Mouse (Mus musculus) spleen, postnatal 10 days (tissue): ENCODE results near the gene Abca7.
A peak's percentile ranks its signal among the peaks of the same experiment; 100 is the strongest.
"Not testable (repeated sequence)": the region's sequence is repeated elsewhere in the genome, so short reads cannot be mapped to it uniquely, and the experiment has no call there.

Experiments
- DNase-seq, 2 experiments: peaks; one replicate each; pipeline ENCODE4 v3.0.0; 2021 to 2022; ENCODE audit warnings: low spot score in 2 of 2

Abca7 gene

DNA sequence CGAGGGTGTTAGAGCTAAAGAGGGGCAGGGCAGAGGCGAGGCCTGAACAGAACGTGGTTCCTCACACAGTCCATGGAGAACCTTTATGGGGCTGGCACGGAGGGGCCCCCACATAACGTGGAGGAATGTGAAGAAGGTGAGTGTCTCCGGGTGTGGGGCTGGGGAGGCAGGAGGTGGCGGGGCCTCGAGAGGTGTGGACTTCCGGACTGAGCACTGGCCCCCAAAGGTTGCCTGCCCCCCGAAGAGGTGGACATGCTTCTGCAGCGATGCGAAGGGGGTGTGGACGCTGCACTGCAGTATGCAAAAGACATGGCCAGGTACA is 25.0 kb downstream of the Abca7 start:
- no peak for DNase-seq

DNA sequence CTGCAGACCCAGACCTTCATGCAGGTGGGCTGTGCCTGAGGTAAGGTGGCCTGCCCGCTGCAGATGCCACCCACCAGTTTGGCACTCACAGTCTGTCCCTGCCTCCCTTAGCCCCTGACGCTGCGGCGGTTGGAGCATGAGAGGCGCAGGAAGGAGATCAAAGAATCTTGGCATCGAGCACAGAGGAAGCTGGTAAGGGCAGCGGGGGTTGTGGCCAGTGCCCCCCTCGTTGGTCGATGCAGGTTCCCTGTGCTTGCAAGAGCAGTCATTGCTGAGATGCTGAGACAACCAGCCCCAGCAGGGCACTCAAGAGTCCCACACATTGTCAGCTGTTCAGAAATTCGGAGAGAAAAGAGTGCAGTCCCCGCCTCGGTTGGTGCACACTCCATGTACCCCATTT is 25.9 kb downstream of the Abca7 start:
- no peak for DNase-seq

DNA sequence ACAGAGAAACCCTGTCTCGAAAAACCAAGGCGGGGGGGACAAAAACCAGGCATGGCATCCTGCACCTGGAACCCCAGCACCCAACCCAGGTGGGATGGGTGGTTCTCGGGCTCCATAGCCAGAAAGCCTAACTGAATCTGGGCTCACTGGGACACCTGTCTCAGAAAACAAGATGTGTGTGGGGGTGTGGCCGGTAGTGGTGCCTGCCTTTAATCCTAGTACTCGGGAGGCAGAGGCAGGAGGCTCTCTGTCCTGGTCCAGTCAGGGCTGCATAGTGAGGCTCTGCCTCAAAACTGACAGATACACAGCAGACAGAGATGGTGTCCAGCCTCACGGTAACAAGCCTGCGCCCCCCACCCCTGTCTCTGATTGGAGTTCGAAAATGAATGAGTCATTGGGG is 26.5 kb downstream of the Abca7 start:
- DNase-seq = no peak

DNA sequence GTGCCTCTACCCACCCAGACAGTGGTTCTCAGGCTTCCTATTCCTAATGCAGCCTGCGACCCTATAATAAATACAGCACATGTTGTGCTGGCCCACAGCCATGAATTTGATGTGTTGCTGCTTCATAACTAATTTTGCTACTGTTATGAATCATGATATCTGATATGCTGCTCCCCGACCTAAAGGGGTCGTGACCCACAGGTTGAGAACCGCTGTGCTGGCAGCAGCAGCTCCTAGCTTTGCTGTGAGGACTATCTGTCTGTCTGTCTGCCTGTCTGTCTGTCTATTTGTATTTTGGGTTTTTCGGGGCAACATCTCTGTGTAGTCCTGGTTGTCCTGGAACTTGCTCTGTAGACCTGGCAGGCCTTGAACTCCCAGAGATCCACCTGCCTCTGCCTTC is 27.5 kb downstream of the Abca7 start:
- no peak for DNase-seq

DNA sequence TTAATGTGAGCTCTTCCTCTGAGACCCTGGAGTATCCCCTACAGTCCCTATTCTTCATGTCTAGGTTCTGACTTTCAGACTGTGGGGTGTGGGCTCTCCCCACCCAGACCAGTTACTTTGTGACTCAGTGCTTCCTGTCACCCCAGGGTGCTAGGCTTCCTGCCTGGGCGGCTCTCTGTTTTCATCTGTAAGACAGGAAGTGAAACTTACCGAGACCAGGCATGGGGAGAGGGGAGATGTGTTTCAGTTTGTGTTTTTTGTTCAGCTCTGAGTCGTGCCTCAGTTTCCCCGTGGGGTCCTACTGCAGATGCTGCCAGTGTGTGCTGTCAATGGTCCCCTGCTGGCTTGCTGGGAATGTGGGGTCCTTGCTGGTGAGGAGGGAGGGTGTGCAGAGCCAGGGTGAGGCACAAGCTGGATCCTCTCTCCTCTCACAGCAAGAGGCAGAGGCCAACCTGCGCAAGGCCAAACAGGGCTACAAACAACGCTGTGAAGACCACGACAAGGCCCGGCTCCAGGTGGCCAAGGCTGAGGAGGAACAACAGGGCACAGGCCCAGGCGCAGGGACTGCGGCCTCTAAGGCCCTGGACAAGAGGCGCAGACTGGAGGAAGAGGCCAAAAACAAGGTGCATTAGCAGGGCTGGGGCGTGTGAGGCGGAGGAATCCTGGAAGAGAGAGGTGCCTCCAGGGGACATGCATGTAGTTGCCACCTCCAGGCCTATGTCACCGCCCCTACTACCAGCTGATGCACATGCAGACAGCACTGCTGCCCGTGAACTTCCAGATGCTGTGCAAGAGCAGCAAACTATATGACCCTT is 28.1 kb downstream of the Abca7 start:
- peak in 1 of 2 experiments; percentile 67 for DNase-seq

DNA sequence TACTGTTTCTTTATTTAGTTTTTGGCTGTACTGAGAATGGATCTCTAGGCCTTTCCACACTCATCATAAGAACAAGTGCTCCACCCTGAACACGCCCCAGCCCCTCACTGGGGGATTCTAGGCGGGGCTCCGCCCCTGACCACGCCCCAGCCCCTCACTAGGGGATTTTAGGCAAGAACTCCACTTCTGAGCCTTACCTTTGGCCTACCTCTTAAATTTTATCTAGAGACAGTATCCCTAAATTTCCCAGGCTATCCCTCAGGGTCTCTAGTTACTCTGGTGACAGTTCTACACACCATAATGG is 28.7 kb downstream of the Abca7 start:
- DNase-seq = no peak

DNA sequence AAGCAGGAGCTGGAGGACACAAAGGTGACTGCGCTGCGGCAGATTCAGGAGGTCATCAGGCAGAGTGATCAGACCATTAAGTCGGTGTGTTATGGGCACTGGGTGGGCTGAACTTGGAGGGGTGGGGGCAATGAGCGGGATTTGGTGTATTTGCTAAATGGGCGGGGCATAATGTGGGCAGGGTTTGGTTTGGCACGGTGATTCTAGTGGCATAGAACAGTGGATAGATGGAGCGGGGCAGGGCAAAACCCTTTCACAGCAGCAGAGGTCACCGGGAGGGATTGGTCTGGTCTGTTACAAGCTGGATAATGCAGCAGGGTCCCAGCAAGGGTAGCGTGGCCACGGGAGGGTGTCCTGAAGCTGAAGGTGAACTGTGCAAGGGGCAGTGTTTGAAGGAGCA is 29.2 kb downstream of the Abca7 start:
- no peak for DNase-seq

DNA sequence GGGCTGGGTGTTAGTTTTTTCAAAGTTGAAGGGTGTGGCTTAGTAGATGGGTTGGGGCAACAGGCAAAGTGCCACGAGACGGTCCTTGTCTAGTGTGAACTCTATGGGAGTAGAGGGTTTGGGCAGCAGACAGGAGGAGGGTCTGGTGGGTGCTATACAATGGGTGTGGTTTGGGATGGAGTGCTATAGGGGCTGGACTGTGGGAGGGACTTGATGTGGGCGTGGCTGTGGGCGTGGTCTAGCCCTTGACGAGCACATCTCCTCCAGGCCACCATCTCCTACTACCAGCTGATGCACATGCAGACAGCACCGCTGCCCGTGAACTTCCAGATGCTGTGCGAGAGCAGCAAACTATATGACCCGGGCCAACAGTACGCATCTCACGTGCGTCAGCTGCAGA is 29.6 kb downstream of the Abca7 start:
- DNase-seq = peak in 1 of 2 experiments; percentile 74

DNA sequence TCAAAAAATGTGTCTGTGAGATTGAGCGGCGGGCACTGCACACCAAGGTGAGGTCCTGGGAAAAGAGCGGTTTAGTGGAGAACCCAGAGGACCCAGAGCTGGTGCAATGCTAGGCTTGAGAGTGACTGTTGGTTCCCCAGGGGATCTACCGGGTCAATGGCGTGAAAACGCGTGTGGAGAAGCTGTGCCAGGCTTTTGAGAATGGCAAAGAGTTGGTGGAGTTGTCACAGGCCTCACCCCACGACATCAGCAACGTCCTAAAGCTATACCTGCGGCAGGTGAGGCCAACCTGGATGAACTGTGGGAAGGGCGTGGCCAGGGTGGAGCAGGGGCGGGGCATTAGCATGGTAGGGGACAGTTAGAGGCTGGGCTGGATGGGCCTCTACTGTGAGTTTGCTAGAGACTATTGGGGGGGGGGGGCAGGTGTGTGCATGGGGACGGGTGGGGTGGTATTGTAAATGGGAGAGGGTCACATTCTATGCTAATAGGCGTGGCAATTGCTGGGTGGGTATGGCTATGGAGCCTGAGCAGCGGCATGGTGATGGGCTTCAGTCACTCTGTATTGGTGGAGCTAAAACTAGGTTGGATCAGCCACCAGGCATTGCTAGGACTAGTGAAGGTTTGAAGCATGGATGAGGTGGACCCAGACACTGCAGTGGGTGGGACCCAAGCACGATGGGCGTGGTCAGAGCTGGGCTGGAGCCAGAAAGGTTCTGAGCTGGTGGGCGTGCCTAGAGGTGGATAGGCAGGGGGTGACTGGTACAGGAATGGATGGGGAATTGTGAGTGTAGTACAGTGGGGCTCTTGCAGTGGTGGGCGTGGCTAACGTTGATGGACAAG is 31.6 kb downstream of the Abca7 start:
- peak in 1 of 2 experiments; percentile 56 for DNase-seq

DNA sequence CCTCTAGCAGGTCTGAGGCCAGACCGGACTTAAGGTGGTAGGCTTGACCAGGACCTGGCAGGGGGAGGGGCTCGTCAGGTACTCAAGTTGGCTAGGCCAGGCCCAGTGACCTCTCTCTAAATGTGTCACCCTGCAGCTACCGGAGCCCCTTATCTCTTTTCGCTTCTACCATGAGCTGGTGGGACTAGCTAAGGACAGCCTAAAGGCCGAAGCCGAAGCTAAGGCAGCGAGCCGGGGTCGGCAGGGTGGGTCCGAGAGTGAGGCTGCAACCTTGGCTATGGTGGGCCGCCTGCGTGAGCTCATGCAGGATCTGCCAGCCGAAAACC is 32.2 kb downstream of the Abca7 start:
- DNase-seq = no peak

DNA sequence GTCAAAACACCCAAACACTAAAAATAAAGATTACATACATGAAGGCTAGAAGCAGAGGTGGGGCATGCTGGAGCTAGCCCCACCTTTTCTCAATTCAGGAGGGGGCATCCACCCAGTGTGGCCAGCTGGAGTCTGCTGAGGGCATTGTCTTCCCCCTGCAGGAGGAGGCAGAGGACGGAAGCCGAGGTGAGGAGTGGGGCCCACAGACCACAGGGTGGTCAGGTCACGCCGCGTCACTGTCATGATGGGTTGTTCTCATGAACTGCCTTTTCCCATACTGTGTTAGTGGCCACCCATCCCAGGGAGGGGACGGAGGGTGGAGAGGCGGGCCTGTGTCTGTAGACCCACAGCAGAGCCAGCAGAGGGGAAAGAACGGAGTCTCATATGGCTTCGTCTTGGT is 33.9 kb downstream of the Abca7 start:
- DNase-seq = no peak

DNA sequence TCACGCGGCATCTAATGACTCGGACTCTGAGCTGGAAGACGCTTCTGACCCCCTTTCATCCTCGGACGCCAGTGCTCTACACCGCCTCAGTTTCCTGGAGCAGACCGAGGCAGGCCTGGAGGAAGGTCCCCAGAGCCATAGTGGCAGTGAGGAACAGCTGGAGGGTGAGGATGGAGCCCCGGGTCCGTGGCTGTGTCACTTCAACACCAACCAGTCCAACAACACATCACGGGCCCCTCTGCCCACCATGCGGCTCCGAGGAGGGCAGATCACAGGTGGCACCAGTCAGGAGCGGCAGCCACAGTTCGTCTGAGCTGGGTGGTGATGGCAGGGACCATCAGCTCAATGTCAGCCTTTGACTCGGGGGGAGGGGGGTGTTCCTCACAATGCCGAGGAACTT is 34.4 kb downstream of the Abca7 start:
- DNase-seq = no peak

DNA sequence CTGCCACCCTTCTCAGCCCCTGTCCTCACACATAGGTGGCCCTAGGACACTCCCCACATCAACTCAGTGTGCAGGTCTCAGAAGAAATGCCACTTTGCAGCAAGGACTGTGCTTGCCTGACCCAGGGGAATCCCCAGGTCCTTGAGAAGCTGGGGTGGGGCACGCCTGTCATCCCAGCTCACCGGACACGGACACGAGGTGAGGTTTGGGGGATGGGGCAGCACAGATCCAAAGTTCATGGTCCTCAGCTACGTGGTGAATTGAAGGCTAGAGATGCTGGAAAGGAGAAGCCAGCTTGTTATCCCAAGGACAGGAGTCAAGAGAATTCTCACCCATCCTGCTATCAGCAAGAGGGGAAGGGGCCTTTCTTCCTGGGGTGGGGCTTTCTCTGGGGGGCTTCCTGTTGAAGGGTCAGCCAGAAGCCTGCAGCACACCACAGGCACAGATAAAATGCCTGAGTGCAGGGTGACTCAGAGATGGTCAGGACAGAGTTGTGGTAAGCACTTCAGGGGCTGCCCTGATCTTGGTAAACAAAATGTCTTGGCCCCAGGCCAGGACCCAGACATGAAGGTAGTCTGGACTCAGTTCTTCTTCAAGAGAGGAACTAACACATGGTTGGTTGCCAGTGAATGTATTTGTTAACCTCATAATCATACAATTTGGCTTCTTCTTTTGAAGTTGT is 36.6 kb downstream of the Abca7 start:
- DNase-seq = peak in 1 of 2 experiments; percentile 84

DNA sequence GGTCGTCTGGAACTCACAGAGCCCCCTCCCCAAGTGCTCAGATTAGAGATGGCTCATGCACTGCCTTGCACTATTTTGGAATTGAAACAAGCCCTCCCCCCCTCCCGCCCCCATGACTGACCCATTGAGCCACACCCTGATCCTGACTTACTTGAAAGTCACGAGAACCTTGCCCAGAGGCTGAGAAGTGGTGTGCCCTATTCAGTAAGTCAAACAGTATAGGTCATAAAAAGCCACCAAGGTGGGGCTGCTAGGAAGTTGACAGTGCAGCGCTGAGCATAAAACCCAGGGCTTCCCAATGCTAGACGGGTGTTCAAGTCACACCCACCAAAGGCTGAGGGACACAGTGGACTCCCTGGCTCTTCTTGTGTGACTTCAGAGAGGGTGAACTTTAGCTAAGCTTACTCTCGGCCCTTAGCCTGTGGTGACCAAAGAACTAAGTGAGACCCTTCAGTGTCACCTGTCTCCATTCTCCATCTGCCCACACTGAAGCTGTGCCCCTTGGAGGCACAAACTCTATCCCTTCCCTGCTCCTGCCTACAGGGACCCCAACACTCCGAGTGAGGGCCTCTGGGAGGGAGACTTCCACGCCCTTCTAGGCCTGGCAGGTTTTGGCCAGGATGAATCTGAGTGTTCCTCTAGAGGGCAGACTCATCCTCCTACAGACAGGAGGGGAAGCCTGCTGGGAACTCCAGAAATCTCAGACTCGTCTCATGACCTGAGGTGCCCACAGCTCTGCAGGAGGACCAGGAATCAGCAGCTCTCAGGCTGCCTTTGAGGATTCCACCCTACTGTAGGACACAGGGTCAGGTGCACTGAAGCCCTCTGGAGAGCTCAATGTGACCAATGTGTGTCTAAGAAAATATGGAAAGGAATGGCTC is 37.5 kb downstream of the Abca7 start:
- DNase-seq = peak in 1 of 2 experiments; percentile 35

DNA sequence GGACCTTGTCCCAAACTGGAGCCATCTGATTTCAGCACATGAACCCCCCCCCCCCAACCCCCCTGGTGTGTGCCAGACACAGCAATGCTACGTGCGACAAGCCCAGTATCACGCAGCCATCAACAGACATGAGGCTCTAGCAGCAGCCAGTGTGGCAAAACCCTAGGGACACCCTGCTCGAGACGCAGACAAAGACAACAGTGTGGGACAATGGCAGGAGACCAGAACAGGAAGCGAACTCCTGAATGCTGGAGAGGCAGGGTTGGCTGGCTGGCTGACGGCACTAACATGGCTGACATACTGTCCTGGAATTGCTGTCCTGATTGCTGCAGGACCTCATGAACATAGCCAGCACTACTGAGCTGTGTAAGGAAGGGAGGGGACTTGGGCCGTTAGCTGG is 38.9 kb downstream of the Abca7 start:
- DNase-seq = no peak

DNA sequence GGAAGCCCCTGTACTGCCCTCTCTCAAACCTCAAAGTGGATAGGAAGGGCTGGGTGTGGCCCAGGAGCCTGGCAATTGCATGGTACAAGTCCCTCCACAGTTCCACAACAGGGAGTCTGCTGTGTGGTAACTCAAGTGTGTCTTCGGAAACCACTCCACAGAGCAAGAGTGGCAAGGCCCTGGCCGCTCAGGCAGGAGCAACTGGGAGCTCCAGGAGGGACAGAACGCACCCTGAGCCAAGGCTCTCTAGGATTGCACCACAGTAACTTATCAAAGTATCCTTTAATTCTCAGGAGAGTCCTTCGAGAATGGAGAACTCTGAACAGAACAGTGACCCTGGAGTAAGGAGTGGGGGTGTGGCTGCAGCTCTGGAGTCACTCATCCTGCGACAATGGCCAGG is 39.4 kb downstream of the Abca7 start:
- no peak for DNase-seq

DNA sequence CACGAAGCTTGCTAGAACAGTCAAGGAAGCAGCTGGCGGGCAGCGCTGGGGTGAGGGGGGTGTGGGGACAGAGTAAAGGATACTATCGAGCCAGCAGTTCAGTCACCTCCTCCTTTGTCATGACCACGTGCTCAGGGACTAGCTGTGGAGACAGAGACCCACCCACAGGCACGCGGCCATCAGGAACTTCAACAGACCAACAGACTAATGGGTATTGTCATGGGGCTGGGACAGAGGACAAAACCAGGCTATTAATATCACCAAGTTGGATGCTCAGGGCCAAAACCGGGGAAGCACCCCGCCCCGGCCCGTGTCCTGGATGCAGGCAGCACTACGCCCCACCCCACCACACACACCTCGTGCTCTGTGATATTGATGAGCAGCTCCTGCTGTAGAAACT is 40.5 kb downstream of the Abca7 start:
- DNase-seq = no peak

DNA sequence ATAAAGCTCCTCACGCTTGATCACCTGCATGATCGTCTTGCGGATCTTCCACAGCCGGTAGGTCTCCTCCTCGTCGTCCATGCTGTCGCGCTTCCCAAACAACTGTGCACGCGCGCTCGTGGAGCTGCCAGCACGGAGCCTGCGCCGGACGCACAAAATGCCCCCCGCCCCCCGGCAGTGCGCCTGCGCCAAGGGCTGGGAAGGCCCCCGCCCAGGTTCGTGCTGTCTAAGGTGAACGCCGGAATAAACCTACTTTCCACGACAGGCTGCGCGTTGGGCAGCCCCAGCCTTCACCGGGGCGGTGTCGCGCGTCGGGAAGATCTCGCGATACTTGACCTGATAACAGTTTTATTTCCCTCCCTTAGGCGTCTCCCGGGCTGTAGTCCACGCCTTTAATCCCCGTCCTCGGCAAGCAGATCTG is 43.3 kb downstream of the Abca7 start, which contains the start of gene Polr2e:
Gene Polr2e (minus strand): TSS at position 237 of the 421 bp plus-strand sequence.
- DNase-seq = peak; percentile 96

DNA sequence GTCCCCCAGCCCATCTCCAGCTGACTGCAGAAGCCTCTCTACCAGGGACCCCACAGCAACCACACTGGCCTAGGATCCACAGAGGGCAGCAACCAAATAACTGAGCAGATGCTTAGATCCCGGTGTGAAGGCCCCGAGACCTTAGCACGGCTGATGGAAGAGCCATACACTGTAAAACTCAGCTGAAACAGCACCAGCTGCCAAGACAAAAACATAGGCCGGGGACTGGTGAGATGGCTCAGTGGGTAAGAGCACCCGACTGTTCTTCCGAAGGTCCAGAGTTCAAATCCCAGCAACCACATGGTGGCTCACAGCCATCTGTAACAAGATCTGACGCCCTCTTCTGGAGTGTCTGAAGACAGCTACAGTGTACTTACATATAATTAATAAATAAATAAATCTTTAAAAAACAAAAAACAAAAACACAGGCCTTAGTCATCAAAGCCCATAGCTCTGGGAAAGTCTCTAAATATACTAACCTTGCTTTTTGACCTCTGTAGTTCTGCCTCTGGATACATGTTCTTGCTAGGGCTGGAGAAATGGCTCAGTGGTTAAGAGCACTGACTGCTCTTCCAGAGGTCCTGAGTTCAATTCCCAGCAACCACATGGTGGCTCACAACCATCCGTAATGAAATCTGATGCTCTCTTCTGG is 45.2 kb downstream of the Abca7 start:
- DNase-seq = not testable (repeated sequence)

DNA sequence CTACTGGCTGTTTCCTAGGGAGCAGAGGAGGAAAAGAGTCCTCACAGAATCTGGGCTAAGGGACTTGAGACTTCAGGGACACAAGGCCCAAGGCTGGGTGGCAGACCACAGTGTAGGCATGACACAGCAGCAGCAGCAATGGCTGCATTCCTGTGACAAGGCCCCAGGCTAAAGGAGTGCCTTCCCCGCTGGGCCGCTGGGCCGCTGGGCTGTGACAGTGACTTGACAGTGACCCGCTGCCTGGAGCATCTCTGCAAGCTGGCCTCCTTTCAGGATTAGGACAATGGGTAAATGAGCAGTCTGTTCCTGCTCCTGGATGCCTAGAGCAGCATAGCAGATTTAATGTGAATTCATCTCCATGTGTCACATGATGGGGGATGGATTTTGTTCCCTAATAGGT is 47.8 kb downstream of the Abca7 start:
- no peak for DNase-seq

DNA sequence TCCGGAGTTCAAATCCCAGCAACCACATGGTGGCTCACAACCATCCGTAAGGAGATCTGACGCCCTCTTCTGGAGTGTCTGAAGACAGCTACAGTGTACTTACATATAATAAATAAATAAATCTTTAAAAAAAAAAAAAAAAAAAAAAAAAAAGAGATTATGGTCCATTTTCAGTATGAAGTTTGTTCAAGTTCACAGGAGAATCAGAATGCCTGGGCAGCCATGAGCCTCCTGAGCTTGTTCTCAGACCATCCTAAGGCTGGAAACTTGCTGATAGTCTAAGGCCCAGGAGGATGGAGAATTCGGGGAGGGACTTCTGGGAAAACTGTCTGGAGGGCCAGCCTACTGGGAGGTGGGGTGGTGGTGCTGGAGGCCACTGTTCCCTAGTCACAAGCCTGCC is 49.1 kb downstream of the Abca7 start:
- DNase-seq = not testable (repeated sequence)
